Mouse (Mus musculus): ENCODE data around the gene Fam163a. TPM values are rescaled to one million over a fixed set of nuclear protein-coding genes. Genes with fewer than 3 reads are reported as not detected.
A peak's percentile ranks its signal among the peaks of the same experiment; 100 is the strongest.
"Not testable (repeated sequence)": the region's sequence is repeated elsewhere in the genome, so short reads cannot be mapped to it uniquely, and the experiment has no call there.

The Fam163a gene
- total RNA-seq (2022): 10 to 100 TPM; 10.8 to 21.6 (median 13.5) TPM

- no peak for DNase-seq
Measured at GRCm38 (mm10) chr1:156204656-156205131, at the start of gene Fam163a. Gene Fam163a (minus strand): TSS chr1:156205026.

GRCm38 (mm10) chr1:156251096-156251495, 46.3 kb upstream of the Fam163a start:
- not testable (repeated sequence) for DNase-seq

GRCm38 (mm10) chr1:156247893-156248292, 43.1 kb upstream of the Fam163a start:
- no peak for DNase-seq

- DNase-seq: peak; percentile 5
Measured at GRCm38 (mm10) chr1:156241713-156242348, 37.0 kb upstream of the Fam163a start.

GRCm38 (mm10) chr1:156241035-156241434, 36.2 kb upstream of the Fam163a start:
- DNase-seq: no peak

GRCm38 (mm10) chr1:156231122-156231521, 26.3 kb upstream of the Fam163a start:
- no peak for DNase-seq

- peak; percentile 11 for DNase-seq
Measured at GRCm38 (mm10) chr1:156230339-156231089, 25.7 kb upstream of the Fam163a start.

GRCm38 (mm10) chr1:156229448-156229847, 24.6 kb upstream of the Fam163a start:
- no peak for DNase-seq

GRCm38 (mm10) chr1:156228728-156229127, 23.9 kb upstream of the Fam163a start:
- no peak for DNase-seq

- no peak for DNase-seq
Measured at GRCm38 (mm10) chr1:156226903-156227302, 22.1 kb upstream of the Fam163a start.

- no peak for DNase-seq
Measured at GRCm38 (mm10) chr1:156222205-156223000, 17.6 kb upstream of the Fam163a start.

GRCm38 (mm10) chr1:156221327-156221726, 16.5 kb upstream of the Fam163a start:
- no peak for DNase-seq

GRCm38 (mm10) chr1:156218573-156218972, 13.7 kb upstream of the Fam163a start:
- DNase-seq: no peak

GRCm38 (mm10) chr1:156217941-156218340, 13.1 kb upstream of the Fam163a start:
- DNase-seq: no peak

GRCm38 (mm10) chr1:156217393-156217792, 12.6 kb upstream of the Fam163a start:
- no peak for DNase-seq

GRCm38 (mm10) chr1:156216249-156216648, 11.4 kb upstream of the Fam163a start:
- DNase-seq: no peak

GRCm38 (mm10) chr1:156214651-156215050, 9.8 kb upstream of the Fam163a start:
- no peak for DNase-seq

GRCm38 (mm10) chr1:156212923-156213322, 8.1 kb upstream of the Fam163a start:
- DNase-seq: no peak

- DNase-seq: no peak
Measured at GRCm38 (mm10) chr1:156211809-156212317, 7.0 kb upstream of the Fam163a start.

- DNase-seq: no peak
Measured at GRCm38 (mm10) chr1:156205164-156205563, 338 bp upstream of the Fam163a start.

GRCm38 (mm10) chr1:156203961-156204655, 718 bp downstream of the Fam163a start:
- no peak for DNase-seq

GRCm38 (mm10) chr1:156202661-156203060, 2.2 kb downstream of the Fam163a start:
- no peak for DNase-seq

Data from adrenal gland, adult 8-10 months (tissue).